Mouse (Mus musculus): ENCODE data around the gene Inha.

GRCm38 (mm10) chr1:75544351-75544750 lies 37.5 kb downstream of the Inha start:
- TF ChIP-seq CTCF (IDR thresholded peaks at IDR 0.05; ENCODE audit: borderline replicate concordance, insufficient read depth, low read length), result no peak
- TF ChIP-seq POLR2A (IDR thresholded peaks at IDR 0.05; ENCODE audit: low read depth, low read length), result no peak
